Mouse (Mus musculus) thymus, adult 2 months (tissue): ENCODE results near the gene Ttc7b. TPM values are rescaled to one million over a fixed set of nuclear protein-coding genes. Genes with fewer than 3 reads are reported as not detected.

Experiments used
- DNase-seq: peaks from one replicate; pipeline ENCODE4 v3.0.0; 2021
- H3K27ac ChIP-seq: fragments of 200-500 bp; 2 replicates; pipeline ENCODE4 v1.5.1; 2012; ENCODE audit warnings: low read length, control low read depth; ENCODE audit not compliant: control insufficient read depth, insufficient read depth
- H3K27me3 ChIP-seq: fragments of 200-500 bp; 2 replicates; pipeline ENCODE4 v1.6.1; 2012; ENCODE audit warnings: mild to moderate bottlenecking, low read length, moderate library complexity, mixed read lengths; ENCODE audit not compliant: control insufficient read depth, insufficient read depth
- H3K36me3 ChIP-seq: fragments of 200-500 bp; 2 replicates; pipeline ENCODE4 v1.6.1; 2012; ENCODE audit warnings: mild to moderate bottlenecking, low read length, moderate library complexity; ENCODE audit not compliant: control insufficient read depth, insufficient read depth
- H3K4me1 ChIP-seq: fragments of 200-500 bp; replicated peaks from 2 replicates; pipeline ENCODE4 v1.6.1; 2012; ENCODE audit warnings: low read length; ENCODE audit not compliant: control insufficient read depth, insufficient read depth
- H3K4me3 ChIP-seq: fragments of 200-500 bp; 2 replicates; pipeline ENCODE4 v1.5.1; 2012; ENCODE audit warnings: mild to moderate bottlenecking, low read length, control low read depth, moderate library complexity; ENCODE audit not compliant: control insufficient read depth, insufficient read depth
- CTCF ChIP-seq: fragments of 200-500 bp; IDR thresholded peaks from 2 replicates; pipeline ENCODE4 v1.5.1; 2012; ENCODE audit warnings: mild to moderate bottlenecking, control low read depth, low read length, moderate library complexity, borderline replicate concordance; ENCODE audit not compliant: control insufficient read depth, poor library complexity, insufficient read depth; ENCODE audit errors: extremely low read depth
- POLR2A ChIP-seq: fragments of 200-500 bp; IDR thresholded peaks from 2 replicates; pipeline ENCODE4 v1.6.1; 2012; ENCODE audit warnings: mild to moderate bottlenecking, low read length, control low read depth, moderate library complexity; ENCODE audit not compliant: control insufficient read depth, poor library complexity, insufficient read depth; ENCODE audit errors: extremely low read depth
- WGBS: fragments of 180-500 bp; shearing (Covaris S2); methylation state at CpG from one replicate; pipeline ENCODE4 v1.1.7; 2018; 5-methylcytosine and 5-hydroxymethylcytosine counted together
- polyA plus RNA-seq: library from polyadenylated mRNA; depleted of rRNA; stranded (reverse); fragments of >200 nt; gene quantifications from 2 replicates; pipeline ENCODE4 v1.2.3, GENCODE M21; 2012

Gene Ttc7b
- polyA plus RNA-seq, 1 experiment, result 43.1 TPM

- no peaks in the 10 kb centered on the region for H3K36me3 ChIP-seq
- no peak for DNase-seq
- H3K27ac ChIP-seq, result no peak overlapping the region
- H3K4me1 ChIP-seq, result peaks cover 10% of the 10 kb centered on the region
- no peaks in the 10 kb centered on the region for H3K27me3 ChIP-seq
- no peak for TF ChIP-seq CTCF
- TF ChIP-seq POLR2A, result no peak
- no peak overlapping the region for H3K4me3 ChIP-seq
- 65% methylated on average over 4 of the region's 4 CpGs for WGBS
Measured at GRCm38 (mm10) chr12:100441609-100442008, 79.0 kb downstream of the Ttc7b start.

- H3K27ac ChIP-seq, result no peak overlapping the region
- H3K4me1 ChIP-seq, result peaks cover 10% of the 10 kb centered on the region
- 92% methylated on average over 3 of the region's 3 CpGs for WGBS
- no peak overlapping the region for H3K4me3 ChIP-seq
- no peak for DNase-seq
- TF ChIP-seq CTCF (no peak), POLR2A (no peak)
- no peaks in the 10 kb centered on the region for H3K36me3 ChIP-seq
- H3K27me3 ChIP-seq, result no peaks in the 10 kb centered on the region
Measured at GRCm38 (mm10) chr12:100439883-100440282, 80.7 kb downstream of the Ttc7b start.

- Histone ChIP-seq H3K4me3 (no peak overlapping the region), H3K4me1 (peaks cover 10% of the 10 kb centered on the region), H3K27ac (no peak overlapping the region), H3K36me3 (no peaks in the 10 kb centered on the region), H3K27me3 (no peaks in the 10 kb centered on the region)
- WGBS, result 87% methylated on average over 4 of the region's 4 CpGs
- TF ChIP-seq CTCF, result no peak
- TF ChIP-seq POLR2A, result no peak
- DNase-seq, result no peak
Measured at GRCm38 (mm10) chr12:100439145-100439755, 81.4 kb downstream of the Ttc7b start.

GRCm38 (mm10) chr12:100438509-100438908 is 82.1 kb downstream of the Ttc7b start:
- WGBS, result 98% methylated on average over 7 of the region's 7 CpGs
- no peak for DNase-seq
- H3K27ac ChIP-seq, result no peak overlapping the region

GRCm38 (mm10) chr12:100437862-100438261 is 82.8 kb downstream of the Ttc7b start:
- no peak for TF ChIP-seq POLR2A
- Histone ChIP-seq H3K4me3 (no peak overlapping the region), H3K27me3 (no peaks in the 10 kb centered on the region), H3K36me3 (no peaks in the 10 kb centered on the region), H3K4me1 (peaks cover 10% of the 10 kb centered on the region), H3K27ac (no peak overlapping the region)
- 97% methylated on average over 5 of the region's 5 CpGs for WGBS
- DNase-seq, result no peak

More at GRCm38 (mm10) chr12:100438509-100438908, 82.1 kb downstream of the Ttc7b start:
- TF ChIP-seq POLR2A (no peak), CTCF (no peak)
- H3K4me1 ChIP-seq, result peaks cover 10% of the 10 kb centered on the region
- H3K4me3 ChIP-seq, result no peak overlapping the region
- no peaks in the 10 kb centered on the region for H3K36me3 ChIP-seq
- H3K27me3 ChIP-seq, result no peaks in the 10 kb centered on the region

- Histone ChIP-seq H3K4me1 (no peaks in the 10 kb centered on the region), H3K4me3 (no peak overlapping the region), H3K27me3 (no peaks in the 10 kb centered on the region), H3K36me3 (no peaks in the 10 kb centered on the region), H3K27ac (no peak overlapping the region)
- TF ChIP-seq CTCF (no peak), POLR2A (no peak)
- no peak for DNase-seq
- WGBS, result 95% methylated on average over 1 of the region's 1 CpGs
Measured at GRCm38 (mm10) chr12:100435763-100436162, 84.9 kb downstream of the Ttc7b start.

GRCm38 (mm10) chr12:100431830-100432229 is 88.8 kb downstream of the Ttc7b start:
- TF ChIP-seq POLR2A (no peak), CTCF (no peak)
- 38% methylated on average over 6 of the region's 6 CpGs for WGBS
- Histone ChIP-seq H3K36me3 (no peaks in the 10 kb centered on the region), H3K27ac (no peak overlapping the region), H3K4me1 (no peaks in the 10 kb centered on the region), H3K27me3 (no peaks in the 10 kb centered on the region), H3K4me3 (no peak overlapping the region)
- DNase-seq, result no peak
